Mouse (Mus musculus): Measurements from ENCODE around the gene Atad5. TPM values are rescaled to one million over a fixed set of nuclear protein-coding genes. Genes with fewer than 3 reads are reported as not detected.

Atad5 gene
- total and polyA plus RNA-seq, 3 experiments, result 17.1 to 66.9 (median 22.6) TPM

DNA sequence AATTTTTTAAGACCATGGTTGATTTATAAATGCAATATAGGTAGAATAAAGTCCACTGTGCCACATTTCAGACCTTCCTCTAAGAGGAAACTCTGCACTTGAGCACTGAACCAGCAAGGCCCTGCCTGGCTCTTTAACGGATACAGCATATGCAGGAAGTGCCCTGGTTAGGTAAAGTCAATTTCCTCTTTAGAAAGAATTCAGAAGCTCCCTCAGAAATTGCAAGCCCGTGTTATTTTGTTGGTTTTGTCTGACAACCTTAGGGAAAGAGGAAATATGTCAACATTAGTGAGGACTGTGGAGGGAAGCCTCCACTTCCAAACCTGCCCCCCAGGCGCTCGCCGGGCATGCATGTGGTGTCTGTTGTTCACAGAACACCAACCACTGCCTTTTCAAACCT is 21.6 kb upstream of the Atad5 start:
- no peak overlapping the region for H3K4me3 ChIP-seq (ENCODE audit: control insufficient read depth in 1 of 2, insufficient read depth in 1 of 2, low read depth in 2 of 2, low read length in 2 of 2)
- H3K4me1 ChIP-seq (ENCODE audit: control insufficient read depth in 1 of 2, insufficient read depth in 2 of 2, low read length in 2 of 2), result peaks cover 9 to 14% of the 10 kb centered on the region in 2 experiments
- no peak for TF ChIP-seq GATA1 (IDR thresholded peaks at IDR 0.05; ENCODE audit: low read depth, low read length)
- TF ChIP-seq MYC (IDR thresholded peaks at IDR 0.05; ENCODE audit: low read depth, low read length), result no peak
- TF ChIP-seq KAT2A (conservative IDR thresholded peaks at IDR 0.05; ENCODE audit: low read depth, low read length), result no peak
- no peak for TF ChIP-seq RCOR1 (IDR thresholded peaks at IDR 0.05; ENCODE audit: low read depth, low read length)
- no peak for TF ChIP-seq CTCF (IDR thresholded peaks at IDR 0.05 in 2 of 3, conservative IDR thresholded peaks at IDR 0.05 in 1 of 3; ENCODE audit: control insufficient read depth in 1 of 3, insufficient read depth in 1 of 3, low read depth in 2 of 3, low read length in 3 of 3, poor library complexity in 1 of 3, severe bottlenecking in 1 of 3)
- TF ChIP-seq MAZ (IDR thresholded peaks at IDR 0.05; ENCODE audit: low read depth, low read length), result no peak
- H3K36me3 ChIP-seq (ENCODE audit: control insufficient read depth in 1 of 2, insufficient read depth in 2 of 2, low read length in 2 of 2), result peaks cover 26 to 35% of the 10 kb centered on the region in 2 experiments
- H3K27me3 ChIP-seq (ENCODE audit: control insufficient read depth in 1 of 2, insufficient read depth in 2 of 2, low read length in 2 of 2), result no peaks in the 10 kb centered on the region
- no peak overlapping the region for H3K27ac ChIP-seq (ENCODE audit: control insufficient read depth, low read depth, low read length)
- DNase-seq (ENCODE audit: low read depth, low spot score), result no peak
- H3K9ac ChIP-seq (ENCODE audit: control insufficient read depth, low read depth, low read length, poor library complexity, severe bottlenecking), result no peak overlapping the region
- no peaks in the 10 kb centered on the region for H3K9me3 ChIP-seq (replicated peaks; ENCODE audit: insufficient read depth, low read length)
- peaks cover 37% of the 10 kb centered on the region for H3K79me2 ChIP-seq (ENCODE audit: control insufficient read depth, insufficient read depth, low read length, poor library complexity)

DNA sequence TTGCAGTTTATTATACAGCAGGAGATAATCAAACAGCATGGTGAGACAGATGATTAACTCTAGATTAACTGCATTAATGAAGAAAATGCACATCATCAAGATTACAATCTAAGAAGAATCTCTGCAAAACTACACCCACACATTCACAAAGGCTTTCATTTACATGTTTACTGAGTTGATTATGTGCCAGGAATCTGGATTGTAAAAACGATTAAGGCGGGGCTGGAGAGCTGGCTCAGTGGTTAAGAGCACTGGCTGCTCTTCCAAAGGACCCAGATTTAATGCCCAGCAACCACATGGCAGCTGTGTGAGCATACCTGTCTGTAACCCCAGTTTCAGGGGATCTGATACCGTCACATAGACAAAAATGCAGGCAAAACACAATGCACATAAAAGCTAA is 19.4 kb upstream of the Atad5 start:
- H3K4me1 ChIP-seq (ENCODE audit: control insufficient read depth in 1 of 2, insufficient read depth in 2 of 2, low read length in 2 of 2), result peaks cover 13 to 22% of the 10 kb centered on the region in 2 experiments

DNA sequence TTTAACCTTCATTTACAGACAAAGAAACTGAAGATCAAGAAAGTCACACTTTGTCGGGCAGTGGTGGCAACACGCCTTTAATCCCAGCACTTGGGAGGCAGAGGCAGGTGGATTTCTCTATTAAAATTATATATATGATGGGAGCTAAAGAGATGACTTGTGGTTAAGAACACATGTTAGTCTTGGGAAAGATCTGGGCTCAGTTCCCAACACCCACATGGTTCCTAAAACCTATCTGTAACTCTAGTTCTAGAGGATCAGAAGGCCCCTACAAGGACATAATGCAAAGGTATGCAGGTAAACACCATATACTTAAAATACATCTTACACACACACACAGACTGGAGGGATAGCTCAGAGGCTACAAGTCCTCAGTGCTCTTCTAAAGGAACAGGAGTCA is 18.2 kb upstream of the Atad5 start:
- Histone ChIP-seq H3K4me3 (ENCODE audit: control insufficient read depth in 1 of 2, insufficient read depth in 1 of 2, low read depth in 2 of 2, low read length in 2 of 2) (no peak overlapping the region), H3K4me1 (ENCODE audit: control insufficient read depth in 1 of 2, insufficient read depth in 2 of 2, low read length in 2 of 2) (peaks cover 16 to 25% of the 10 kb centered on the region in 2 experiments), H3K9ac (ENCODE audit: control insufficient read depth, low read depth, low read length, poor library complexity, severe bottlenecking) (no peak overlapping the region), H3K27ac (ENCODE audit: control insufficient read depth, low read depth, low read length) (no peak overlapping the region), H3K79me2 (ENCODE audit: control insufficient read depth, insufficient read depth, low read length, poor library complexity) (peaks cover 56% of the 10 kb centered on the region), H3K9me3 (replicated peaks; ENCODE audit: insufficient read depth, low read length) (no peaks in the 10 kb centered on the region), H3K27me3 (ENCODE audit: control insufficient read depth in 1 of 2, insufficient read depth in 2 of 2, low read length in 2 of 2) (no peaks in the 10 kb centered on the region), H3K36me3 (ENCODE audit: control insufficient read depth in 1 of 2, insufficient read depth in 2 of 2, low read length in 2 of 2) (peaks cover 14 to 45% of the 10 kb centered on the region in 2 experiments)
- TF ChIP-seq POLR2AphosphoS2 (IDR thresholded peaks at IDR 0.05; ENCODE audit: low read length) (no peak), NELFE (IDR thresholded peaks at IDR 0.05; ENCODE audit: low read depth, low read length) (no peak), ZMIZ1 (IDR thresholded peaks at IDR 0.05; ENCODE audit: low read depth, low read length) (no peak), NRF1 (IDR thresholded peaks at IDR 0.05; ENCODE audit: insufficient read depth, low read depth, low read length, poor library complexity, severe bottlenecking) (no peak), MXI1 (IDR thresholded peaks at IDR 0.05; ENCODE audit: low read depth, low read length) (peak; percentile 52; the same call in 1 of the 2 replicates)
- no peak for DNase-seq (ENCODE audit: low read depth, low spot score)

More for the DNA sequence above, 19.4 kb upstream of the Atad5 start:
- TF ChIP-seq RCOR1 (IDR thresholded peaks at IDR 0.05; ENCODE audit: low read depth, low read length) (peak; percentile 19; the same call in 1 of the 2 replicates), UBTF (IDR thresholded peaks at IDR 0.05; ENCODE audit: borderline replicate concordance, insufficient read depth, low read depth, low read length) (no peak), ETS1 (IDR thresholded peaks at IDR 0.05; ENCODE audit: low read depth, low read length) (0 out of 2 replicates have a peak, but pooled peaks have one; percentile 6)
- DNase-seq (ENCODE audit: low read depth, low spot score), result no peak
- no peaks in the 10 kb centered on the region for H3K9me3 ChIP-seq (replicated peaks; ENCODE audit: insufficient read depth, low read length)
- H3K4me3 ChIP-seq (ENCODE audit: control insufficient read depth in 1 of 2, insufficient read depth in 1 of 2, low read depth in 2 of 2, low read length in 2 of 2), result no peak overlapping the region
- H3K27ac ChIP-seq (ENCODE audit: control insufficient read depth, low read depth, low read length), result no peak overlapping the region
- no peaks in the 10 kb centered on the region for H3K27me3 ChIP-seq (ENCODE audit: control insufficient read depth in 1 of 2, insufficient read depth in 2 of 2, low read length in 2 of 2)
- peaks cover 22 to 40% of the 10 kb centered on the region in 2 experiments for H3K36me3 ChIP-seq (ENCODE audit: control insufficient read depth in 1 of 2, insufficient read depth in 2 of 2, low read length in 2 of 2)
- H3K79me2 ChIP-seq (ENCODE audit: control insufficient read depth, insufficient read depth, low read length, poor library complexity), result peaks cover 52% of the 10 kb centered on the region
- no peak overlapping the region for H3K9ac ChIP-seq (ENCODE audit: control insufficient read depth, low read depth, low read length, poor library complexity, severe bottlenecking)
